Mouse (Mus musculus) adrenal gland, adult 8-10 months (tissue): ENCODE data around the gene Ppm1h. TPM values are rescaled to one million over a fixed set of nuclear protein-coding genes. Genes with fewer than 3 reads are reported as not detected.

ENCODE experiments used
- DNase-seq: peaks from one replicate; pipeline ENCODE4 v3.0.0; 2022
- total RNA-seq, 4 experiments: library from RNA; stranded (reverse); gene quantifications; 2 replicates each; pipeline ENCODE4 v1.2.4; 2022

Gene Ppm1h
- total RNA-seq, 4 experiments from 2014 or later = 20.7 to 25.8 (median 24.2) TPM

DNA sequence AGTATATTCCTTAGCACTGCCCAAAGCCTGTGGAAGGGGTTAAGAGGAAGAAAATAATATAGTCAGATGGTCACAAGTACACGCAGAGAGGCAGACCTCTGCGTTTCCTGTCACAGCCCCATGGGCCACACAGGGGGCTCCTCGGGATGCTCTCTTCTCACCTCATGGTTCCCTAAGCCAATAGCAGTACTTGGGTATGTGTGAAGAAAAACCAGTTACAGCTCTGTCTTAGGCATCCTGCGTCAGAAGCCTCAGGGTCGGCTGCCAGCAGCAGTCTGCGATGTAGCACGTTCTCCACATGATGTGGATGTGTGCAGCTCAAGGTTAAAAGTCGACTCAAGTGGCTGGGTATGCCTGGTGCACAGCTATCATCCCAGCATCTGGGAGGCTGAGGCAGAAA, 139.2 kb downstream of the Ppm1h start:
- no peak for DNase-seq

DNA sequence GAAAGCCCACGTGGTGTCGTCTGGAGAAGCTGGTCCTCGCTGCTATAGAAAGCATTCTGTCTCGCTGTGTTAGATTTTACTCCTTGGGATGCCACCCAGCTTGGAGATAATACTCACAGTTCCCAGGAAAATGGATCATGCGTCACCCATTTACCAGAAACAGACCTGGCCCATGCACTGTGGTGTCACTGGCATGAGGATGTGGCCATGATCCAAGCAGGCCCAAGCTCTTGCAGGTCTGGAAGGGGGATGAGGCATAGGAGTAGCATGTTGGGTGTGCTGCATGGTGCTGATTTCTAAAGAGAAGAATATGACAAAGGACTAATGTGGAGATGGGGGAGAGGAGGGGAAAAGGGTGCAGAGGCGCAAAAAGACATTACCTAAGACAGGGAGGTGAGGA, 141.2 kb downstream of the Ppm1h start:
- no peak for DNase-seq

DNA sequence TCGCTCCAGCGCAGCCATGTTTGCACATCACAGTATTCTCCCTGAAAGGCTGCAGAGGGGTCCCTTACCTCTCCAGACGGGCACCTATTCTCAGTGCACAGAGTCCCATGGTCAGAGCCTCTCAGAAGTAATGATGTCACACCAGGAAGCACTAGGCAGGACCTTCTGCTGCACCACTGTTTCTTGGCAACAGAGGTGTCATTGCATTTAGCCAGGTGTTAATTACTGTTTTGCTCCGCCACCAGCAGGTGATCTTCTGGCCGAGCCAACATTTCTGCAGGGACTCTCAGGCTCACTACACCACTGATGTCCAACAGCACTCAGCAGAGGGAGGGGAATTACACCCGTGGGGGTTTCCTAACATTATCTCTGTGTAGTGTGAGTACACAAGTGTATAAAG, 143.0 kb downstream of the Ppm1h start:
- DNase-seq = no peak

DNA sequence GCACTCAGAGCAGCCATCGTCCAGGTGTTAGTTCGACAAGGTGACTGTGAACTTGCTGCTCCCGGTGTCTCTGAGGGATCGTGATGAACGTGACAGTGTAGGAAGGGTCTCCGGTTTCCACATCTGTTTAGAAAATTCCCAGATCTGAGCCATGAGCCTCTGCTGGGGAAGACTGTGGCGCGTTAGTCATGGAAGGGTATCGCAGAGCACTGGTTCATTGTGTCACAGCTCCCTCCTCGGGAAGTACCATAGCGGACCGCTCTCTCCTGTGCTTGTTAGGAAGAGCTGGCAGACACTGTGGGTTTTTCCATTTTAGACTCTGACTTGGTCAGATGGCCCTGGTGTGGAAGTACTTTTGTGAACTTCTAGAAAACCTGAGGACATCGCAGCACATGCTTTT, 145.1 kb downstream of the Ppm1h start:
- DNase-seq = no peak

DNA sequence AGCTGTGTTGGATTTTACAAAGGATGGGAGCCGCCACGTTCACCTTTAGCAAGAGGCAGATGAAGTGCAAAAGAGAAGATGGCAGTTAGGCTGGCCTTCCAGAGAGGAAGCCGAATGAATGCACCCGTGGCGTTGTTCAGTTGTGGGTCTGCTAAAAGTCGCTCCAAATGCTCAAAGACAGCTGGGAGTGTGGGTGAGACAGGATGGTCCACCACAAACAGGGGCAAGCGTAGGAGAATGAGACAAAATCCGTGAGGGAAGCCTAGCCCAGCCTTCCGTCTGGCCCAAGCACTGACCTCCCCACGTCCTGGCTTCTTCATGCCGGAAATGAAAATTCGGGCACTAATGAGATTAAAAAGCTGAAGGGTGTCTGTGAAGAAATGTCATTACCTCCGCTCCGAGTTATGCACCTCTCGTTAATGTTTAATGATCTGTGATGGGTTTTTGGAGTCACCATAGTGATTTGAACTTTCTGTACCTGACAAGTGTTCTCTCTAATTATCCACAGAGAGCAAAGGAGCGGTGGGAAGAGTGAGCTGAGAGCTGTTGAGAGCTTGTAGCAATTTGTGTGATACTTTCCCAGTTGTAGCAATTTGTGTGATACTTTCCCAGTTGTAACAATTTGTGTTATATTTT, 148.3 kb downstream of the Ppm1h start:
- no peak for DNase-seq

DNA sequence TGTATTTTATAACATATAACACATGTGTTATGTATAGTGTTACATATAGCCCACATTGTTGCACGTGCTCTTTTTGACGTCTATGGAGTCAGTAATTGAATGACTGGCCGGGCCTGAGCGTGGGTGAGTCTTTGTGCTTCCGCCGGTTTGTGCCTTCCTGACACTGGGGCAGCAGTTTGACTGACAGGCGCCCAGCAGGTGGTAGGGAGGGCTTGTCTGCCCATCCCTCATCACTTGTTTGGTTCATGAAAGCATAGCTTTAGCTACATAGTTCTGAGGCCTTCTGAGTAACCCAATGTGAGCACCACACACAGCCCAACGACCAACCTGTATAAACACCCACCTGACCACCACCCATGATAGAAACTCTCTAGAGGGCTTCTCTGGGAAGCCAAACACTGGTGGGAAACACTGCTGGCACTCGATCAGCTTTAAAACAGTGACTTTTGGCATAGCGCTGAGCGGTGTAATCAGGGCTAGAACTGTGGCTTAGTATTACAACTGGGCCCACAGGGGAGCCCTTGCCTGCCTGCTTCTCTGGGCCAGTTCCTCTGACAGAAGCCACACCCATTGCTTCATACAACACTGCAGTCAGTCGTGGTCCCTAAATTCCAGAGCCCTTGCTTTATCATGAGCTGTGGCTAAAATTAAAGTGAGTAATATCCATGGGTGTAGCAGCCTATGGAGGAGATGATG, 149.3 kb downstream of the Ppm1h start:
- no peak for DNase-seq

DNA sequence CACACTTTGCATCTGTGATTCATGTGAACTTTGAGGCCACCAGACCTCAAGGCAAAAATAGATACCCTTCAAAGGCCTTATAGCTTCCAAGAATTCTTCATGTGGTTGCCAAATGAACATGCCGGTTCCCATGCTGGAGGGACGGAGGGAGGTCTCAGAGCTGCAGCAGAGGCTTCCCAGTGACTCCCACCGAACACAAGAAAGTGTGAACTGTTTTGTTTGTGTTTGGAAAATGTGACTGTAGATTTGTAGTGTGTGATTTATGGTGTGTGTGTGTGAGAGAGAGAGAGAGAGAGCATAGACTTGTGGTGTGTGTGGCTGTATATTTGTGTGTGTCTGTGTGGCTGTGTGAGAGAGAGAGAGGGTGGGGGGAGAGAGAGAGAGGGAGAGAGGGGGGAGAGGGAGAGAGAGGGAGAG, 151.2 kb downstream of the Ppm1h start:
- DNase-seq = no peak

DNA sequence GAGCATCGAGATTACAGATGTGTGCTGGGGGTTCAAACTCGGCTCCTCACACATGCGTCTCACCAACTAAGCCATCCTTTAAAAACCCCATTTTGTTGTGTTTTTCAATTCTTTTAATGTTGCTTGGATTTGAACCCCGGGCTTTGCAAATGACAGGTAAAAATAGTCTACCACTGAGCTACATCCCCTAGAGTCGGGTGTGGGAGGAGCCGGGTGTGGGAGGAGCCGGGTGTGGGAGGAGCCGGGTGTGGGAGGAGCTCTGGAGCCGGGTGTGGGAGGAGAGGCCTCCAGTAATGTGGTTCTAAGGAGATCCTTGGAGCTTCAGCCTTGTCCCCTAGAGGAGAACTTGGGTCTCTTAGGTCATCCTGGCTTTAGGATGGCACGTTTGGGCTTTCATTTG, 152.1 kb downstream of the Ppm1h start:
- DNase-seq = no peak

DNA sequence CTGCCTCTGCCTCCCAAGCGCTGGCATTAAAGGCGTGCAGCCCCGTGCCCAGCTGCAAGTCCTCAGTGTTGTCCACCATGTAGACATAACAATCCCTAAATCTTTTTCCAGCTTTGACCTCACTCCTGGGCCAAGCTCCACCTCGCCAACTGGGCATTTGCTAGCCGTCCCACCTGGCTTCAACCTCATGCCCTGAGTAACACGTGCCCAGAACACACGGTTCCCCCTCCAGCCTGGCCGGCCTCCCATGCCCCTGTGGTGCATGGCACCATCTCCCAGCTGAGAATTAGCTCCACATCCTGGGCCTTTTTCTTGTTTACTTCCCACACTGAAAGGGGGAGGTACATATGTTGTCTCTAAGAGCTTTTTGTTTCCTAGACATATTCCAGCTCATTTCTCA, 163.5 kb downstream of the Ppm1h start:
- no peak for DNase-seq

DNA sequence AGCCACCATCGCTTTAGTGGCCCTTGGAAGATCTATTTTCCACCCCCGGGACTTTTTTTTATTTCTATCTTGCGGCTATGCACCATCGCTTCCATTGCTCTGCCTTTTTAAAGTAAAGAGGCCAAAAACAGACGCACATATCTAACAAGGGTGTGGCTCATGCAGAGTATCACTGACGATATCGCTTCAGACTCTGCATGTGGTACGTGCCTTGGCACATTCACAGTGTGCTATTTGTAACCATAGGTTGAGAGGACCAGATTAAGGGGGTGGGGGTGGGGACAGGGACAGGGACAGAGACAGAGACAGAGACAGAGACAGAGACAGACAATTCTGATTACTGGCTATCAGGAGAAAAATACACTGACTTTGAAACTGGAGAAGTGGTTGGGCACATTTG, 164.4 kb downstream of the Ppm1h start:
- no peak for DNase-seq

DNA sequence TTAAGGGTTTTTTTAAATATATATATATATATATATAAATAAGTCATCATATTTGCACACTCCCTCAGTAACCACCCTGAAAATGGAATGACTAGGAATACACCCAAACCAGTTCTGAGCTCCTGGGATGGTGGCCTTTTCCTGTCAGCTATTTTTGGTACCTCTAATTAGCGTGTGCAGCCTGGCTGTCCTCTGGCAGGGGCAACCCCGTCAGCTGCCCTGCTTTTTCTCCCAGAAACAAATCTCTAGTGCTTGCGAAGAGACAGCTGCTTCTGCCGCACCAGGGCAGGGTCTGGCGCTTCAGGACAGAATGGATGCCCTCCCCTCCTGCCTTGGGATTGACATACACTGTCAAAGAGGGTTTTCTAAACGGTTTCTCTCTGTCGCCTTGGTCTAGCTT, 166.9 kb downstream of the Ppm1h start:
- no peak for DNase-seq

DNA sequence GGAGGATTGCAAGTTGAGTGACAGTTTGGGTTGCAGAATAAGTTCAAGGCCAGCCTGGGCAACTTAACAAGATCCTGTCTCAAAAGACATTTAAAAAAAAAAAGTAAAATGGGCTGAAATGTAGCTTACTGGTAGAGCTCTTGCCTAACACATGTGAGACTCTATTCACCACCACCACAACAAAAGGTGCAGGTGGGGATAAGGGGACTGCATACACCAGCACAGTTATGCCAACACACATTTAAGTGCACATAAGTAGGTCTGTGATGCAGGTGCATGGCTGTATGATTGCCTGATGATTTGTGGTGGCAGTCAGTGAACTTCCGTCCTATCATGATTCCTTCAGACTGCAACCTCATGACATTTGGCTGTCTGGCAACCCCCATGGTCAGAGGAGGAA, 167.9 kb downstream of the Ppm1h start:
- DNase-seq = no peak

DNA sequence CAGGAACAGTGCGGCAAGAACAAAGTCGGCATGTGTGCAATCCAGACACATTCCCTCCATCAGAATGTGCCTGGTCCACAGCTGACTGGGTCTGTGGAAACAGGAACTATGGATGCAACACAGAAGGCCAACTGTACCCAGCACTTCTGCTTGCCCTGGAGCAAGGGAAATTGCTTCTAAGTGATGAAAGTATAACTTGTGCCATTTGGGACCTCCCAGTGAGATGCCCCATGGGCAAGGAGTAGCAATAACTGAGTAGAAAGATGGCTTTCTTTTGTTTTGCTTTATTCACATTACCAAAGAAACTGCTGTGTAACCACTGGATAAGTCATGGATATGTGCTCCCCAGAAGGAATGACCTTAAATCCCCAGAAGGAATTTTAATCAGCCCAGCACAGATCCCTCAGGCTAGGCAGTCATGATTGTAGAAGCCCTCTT, 169.5 kb downstream of the Ppm1h start:
- DNase-seq = no peak

DNA sequence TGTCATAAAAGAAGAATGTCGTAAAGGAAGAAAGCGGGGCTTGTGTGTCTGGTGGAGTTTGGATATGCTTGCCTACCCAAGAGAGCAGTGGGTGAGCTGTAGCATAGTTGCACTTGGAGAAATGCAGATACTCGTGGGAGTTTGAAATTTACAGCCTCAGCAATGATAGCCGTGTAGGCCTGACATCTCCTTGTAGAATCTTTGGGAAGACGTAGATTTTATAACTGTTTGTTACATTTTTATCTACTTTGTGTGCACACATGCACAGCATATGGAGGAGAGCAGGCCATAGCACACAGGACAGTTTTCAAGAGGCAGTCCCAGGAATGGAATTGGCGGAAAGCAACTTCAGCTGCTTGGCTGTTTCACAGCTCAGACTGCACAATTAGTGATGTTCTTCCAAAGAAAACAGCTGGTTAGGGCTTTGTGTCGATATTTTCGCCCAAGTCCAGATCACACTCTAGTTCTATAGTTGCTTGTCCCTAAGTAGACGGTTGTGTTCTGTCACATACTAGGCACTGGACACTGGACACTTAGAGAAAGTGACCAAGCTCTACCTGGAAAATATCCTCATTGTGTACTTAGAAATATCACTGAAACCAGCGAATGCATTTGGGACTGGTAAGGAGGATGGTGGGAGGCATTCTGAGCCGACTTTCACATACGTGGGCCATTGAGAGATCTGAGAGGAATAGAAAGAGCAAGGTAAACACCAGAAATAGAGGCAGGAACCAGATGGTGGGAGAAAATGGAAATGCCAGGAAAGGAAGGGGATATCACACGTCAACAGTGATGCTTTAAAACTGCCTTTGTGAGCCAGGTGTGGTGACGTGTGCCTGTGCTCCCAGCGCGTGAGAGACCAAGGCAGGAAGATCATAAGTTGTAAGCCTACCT, 173.0 kb downstream of the Ppm1h start:
- DNase-seq = no peak

DNA sequence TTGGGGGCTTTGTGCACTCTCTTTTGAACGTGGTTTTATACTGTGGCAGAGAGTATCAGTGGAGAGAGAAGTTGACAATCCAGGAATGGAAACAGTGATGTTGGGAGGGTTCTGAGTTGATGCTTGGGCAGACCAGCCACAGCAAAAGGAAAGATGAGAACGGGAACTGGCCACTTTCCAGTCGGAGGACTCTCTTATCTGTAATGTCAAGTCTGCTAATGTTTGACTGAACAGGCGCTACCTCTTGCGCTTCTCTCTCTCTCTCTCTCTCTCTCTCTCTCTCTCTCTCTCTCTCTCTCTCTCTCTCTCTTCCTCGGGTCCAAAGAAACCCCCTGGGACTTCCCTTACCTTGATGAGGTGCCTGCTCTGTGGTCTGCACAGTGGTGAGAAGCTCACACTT, 176.0 kb downstream of the Ppm1h start:
- no peak for DNase-seq

DNA sequence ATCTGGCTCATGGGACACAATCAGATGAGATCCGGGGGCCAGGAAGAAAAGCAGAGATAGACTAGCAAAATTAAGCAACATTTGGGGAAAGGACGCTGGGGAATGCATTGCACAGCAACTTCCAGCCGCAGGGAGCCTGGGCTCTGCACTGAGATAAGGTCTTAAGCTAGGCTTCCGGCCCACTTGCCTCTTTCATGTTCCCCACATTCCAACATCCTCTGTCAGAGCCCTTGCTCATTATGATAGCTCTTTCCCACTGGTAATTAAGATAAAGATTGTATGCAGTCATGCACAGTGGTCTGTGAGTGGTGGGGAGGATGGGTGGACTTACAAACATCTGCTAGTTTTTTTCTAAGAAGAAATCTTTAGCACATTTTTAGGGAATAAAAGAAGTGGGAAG, 176.6 kb downstream of the Ppm1h start:
- DNase-seq = no peak

DNA sequence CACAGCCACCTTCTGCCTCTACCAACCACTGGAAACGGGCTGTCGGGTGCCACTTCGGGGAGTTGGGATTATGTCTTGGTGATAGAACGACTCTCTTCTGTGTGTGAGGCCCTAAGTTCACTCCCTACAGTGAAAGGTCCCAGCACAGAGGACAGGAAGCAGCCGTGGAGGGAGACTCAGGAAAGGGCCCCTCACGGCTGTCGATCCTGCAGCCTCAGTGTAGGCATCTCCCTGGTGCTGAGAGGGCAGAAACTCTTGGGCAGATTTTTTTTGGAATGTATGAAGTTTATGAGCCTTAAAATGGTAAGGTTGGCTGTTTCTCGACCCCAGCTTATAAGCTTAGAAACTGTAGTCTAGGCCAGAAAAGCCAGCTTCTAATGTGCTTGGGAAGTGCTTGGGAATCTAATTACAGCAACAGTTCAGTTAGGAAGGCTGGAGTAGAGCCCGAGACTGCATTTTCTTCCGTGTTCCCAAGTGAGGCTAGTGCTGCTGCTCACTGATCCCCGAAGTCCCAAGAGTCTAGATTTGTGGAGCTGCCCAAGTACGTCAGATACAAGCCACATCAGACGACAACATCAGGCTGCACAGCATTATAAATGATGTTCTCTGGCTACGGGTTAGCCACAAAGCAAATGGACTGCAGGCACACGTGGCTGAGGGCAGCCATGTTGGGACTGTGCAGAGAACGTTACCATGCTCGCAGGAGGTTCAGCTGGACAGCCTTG, 177.6 kb downstream of the Ppm1h start:
- DNase-seq = no peak

DNA sequence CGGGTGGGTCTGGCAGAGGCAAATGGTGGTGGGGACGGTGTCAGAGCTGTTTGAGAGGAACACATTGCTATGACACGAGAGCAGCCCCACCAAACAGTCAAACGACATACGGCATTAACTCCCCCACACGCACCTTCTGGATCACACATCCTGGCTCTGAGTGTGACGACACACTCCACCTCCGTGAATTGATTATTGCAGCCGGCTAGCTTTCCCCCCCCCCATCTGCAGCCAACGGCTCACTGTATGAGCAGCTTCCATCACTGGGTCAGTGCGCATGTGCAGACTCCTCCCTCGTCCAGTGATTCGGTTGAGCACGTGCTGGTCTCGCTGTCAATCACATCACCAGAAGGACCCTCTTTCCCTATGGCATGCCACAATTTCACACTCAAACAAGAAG, 178.6 kb downstream of the Ppm1h start:
- DNase-seq = no peak

DNA sequence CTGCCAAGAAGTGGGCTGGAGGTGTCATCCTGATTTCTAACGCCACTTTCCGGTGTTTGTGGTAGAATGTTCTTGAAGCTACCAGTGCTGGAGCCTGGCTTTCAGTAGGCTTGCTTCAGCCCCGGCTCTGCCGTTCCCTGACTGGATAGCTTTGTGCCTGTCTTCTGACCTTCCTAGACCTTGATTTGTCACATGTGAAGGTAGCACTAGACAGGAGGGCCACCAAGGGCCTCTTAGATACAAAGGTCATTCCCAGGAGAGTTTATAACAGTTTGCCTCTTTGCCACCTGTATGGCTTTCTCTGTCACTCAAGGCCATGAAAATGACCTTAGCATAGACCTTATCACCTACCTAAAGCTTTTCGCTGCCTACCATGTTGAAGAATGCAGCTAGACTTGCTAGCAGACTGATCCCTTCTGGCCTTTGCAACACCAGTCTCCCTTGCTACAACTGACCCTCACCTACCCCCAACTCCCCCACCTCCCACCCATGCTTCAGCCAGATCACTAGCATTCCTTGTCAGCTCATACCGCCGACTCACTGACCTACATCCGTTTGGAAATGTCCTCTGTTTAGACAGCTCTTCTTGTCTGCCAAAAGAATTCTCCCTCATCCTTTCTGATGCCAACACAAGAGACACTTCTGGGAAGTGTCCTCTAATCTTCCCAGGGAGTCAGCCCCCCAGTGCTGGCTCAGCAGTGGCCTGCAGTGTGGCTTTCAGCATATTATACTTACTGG, 180.5 kb downstream of the Ppm1h start:
- DNase-seq = no peak

DNA sequence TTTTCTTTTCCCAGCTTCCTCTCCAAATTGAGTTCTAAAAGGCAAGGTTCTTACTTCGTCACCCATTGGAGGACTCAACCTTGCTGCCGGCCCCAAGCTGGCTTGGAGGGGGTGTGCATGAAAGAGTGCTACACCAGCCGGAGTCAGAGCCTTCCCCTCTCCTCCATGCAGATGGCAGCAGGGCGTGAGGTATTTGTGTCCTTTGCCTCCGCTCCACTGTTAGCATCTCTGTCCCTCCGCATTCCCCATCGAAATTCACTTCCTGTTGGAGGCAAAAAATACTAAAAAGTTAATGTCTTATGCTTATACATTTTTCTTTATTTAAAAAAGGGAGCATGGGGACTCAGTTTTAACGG, 181.1 kb downstream of the Ppm1h start:
- DNase-seq = no peak

DNA sequence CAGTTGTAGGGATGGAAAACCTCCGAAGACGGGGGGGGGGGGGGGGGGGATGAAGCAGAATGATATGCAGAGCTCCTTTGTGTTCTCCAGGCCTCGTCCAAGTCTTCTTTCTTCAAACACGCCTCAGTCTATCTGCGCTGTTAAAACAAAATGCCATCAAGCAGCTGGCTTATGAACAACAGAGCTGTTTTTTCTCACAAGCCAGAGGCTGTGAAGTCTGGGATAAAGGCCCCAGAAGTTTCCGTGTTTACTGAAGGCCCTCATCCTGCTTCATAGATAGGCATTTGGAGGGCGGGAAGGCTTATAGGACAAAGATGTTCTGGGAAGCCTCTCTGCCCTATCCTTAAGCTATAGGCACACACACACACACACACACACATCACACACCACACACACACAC, 181.5 kb downstream of the Ppm1h start:
- no peak for DNase-seq

DNA sequence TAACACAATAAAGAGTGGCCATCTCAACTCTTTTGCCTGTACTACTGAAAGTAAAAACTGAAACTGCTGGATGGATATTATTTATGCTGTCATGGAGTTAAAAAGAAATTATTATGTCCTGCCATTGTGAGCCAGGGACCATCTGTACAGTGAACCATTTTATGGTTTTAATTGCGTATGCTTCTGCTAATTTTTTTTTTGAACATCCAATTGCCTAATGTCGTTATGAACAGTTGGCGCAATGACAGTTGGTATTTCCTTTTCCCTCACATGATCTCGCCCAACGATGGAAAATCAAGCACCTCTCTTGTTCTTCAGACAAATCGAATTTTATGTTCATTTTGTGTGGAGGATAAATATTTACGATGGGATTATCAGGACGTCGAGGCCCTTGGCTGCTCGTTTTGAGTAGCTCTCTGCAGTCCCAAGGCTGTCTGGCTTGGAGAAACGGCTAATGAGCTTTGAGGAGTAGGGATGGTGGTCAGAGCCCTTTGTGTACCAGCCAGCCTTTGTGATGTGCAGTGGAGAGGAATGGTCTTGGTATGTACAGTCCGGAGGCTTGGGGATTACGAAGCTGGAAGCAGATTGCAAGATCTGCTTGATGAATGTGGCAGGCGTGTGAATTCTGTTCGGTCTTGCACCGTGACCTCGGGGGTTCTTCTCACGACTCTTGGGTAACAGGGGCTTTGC, 183.3 kb downstream of the Ppm1h start:
- no peak for DNase-seq
